11 mouse cellular contexts compared by ENCODE assay signal in the genomic region with DNA sequence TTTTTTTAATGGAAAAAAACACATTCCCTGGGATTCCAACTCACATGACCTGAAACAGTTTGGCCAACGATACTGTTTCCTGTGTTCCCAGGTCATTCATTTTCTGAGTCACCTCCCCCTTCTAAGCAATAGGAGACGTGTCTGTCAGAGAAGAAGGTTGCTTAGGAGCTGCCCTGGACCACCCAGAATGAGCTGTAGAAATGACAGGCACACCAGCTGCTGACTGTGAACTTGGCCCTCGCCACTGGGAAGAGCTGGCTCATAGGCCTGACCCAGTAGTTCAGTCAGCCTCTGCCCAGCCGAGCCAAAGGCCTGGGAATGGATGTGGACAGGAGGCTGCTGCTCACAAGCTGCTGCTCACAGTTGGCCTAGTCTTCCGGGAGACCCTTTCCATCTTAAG. TPM values are rescaled to one million over a fixed set of nuclear protein-coding genes. Genes with fewer than 3 reads are reported as not detected.
DNase-seq lines count a peak whose midpoint lies in the region; ATAC-seq and TF ChIP-seq lines count a peak whose summit lies in the region.
"Had no signal": no experiment of that assay in that cellular context is flagged by ENCODE, and none has a peak within 500 bp of the region (broad histone marks: within the 10 kb centered on the region; RNA-seq: fewer than 3 reads in every experiment).

No protein-coding gene starts in this region.

- no peak for TF ChIP-seq POLR2A in myocyte (IDR thresholded peaks at IDR 0.05; ENCODE audit: insufficient read length, low read depth)

- H3K27me3 ChIP-seq in kidney, postnatal 0 days (ENCODE audit: insufficient read depth, low read length), result no peaks in the 10 kb centered on the region
- H3K27me3 ChIP-seq in myocyte (ENCODE audit: control insufficient read depth, insufficient read depth, insufficient read length), result no peaks in the 10 kb centered on the region
- no peaks in the 10 kb centered on the region for H3K27me3 ChIP-seq in intestine, postnatal 0 days (replicated peaks; ENCODE audit: control insufficient read depth, insufficient read depth, low read length)
- H3K27me3 ChIP-seq: midbrain, embryonic 12.5 days had no signal

- ATAC-seq in kidney, postnatal 0 days (replicated peaks; ENCODE audit: low FRiP score, low read depth), result peak; percentile 44; the same call in 1 of the 2 replicates
- no peak for ATAC-seq in intestine, postnatal 0 days

- TF ChIP-seq CTCF in kidney, postnatal 0 days (IDR thresholded peaks at IDR 0.05; ENCODE audit: low read depth), result no peak
- no peak for TF ChIP-seq CTCF in intestine, postnatal 0 days (IDR thresholded peaks at IDR 0.05; ENCODE audit: low read depth)

- H3ac ChIP-seq in myocyte (ENCODE audit: control insufficient read depth, insufficient read length), result no peak overlapping the region

- intact Hi-C loops in gastrocnemius, postnatal 14 days (cut with DNase I; ENCODE audit: low total_unique reads), result no loop called here

- no peaks in the 10 kb centered on the region for H3K36me3 ChIP-seq in kidney, postnatal 0 days (ENCODE audit: insufficient read depth, low read length)
- H3K36me3 ChIP-seq in myocyte (ENCODE audit: control insufficient read depth, insufficient read depth), result peaks cover 4% of the 10 kb centered on the region
- peaks cover 11% of the 10 kb centered on the region; the same call in 1 of the 2 replicates for H3K36me3 ChIP-seq in intestine, postnatal 0 days (ENCODE audit: control insufficient read depth, insufficient read depth)
- H3K36me3 ChIP-seq: midbrain, embryonic 12.5 days had no signal

- no peak overlapping the region for H3K9ac ChIP-seq in kidney, postnatal 0 days (ENCODE audit: low read depth, low read length)
- no peak overlapping the region for H3K9ac ChIP-seq in intestine, postnatal 0 days (ENCODE audit: low read depth, low read length)
- H3K9ac ChIP-seq: midbrain, embryonic 12.5 days had no signal

- peaks cover 56% of the 10 kb centered on the region for H3K79me2 ChIP-seq in myocyte (ENCODE audit: control insufficient read depth, insufficient read depth)

- H3K4me1 ChIP-seq in kidney, postnatal 0 days (replicated peaks; ENCODE audit: insufficient read depth, low read length), result peaks cover 25% of the 10 kb centered on the region
- H3K4me1 ChIP-seq in intestine, postnatal 0 days (replicated peaks; ENCODE audit: control insufficient read depth, insufficient read depth, low read length), result no peaks in the 10 kb centered on the region

- H3K27ac ChIP-seq in kidney, postnatal 0 days, result 0 out of 2 replicates have a peak overlapping the region, but pooled peaks have one; percentile 57
- H3K27ac ChIP-seq in intestine, postnatal 0 days (ENCODE audit: low read depth, low read length), result no peak overlapping the region; the same call in 1 of the 2 replicates

- no peak overlapping the region for H3K4me2 ChIP-seq in kidney, postnatal 0 days (ENCODE audit: low read length)
- H3K4me2 ChIP-seq in myocyte (ENCODE audit: low read depth), result no peak overlapping the region
- H3K4me2 ChIP-seq in intestine, postnatal 0 days (replicated peaks; ENCODE audit: low read depth), result no peak overlapping the region
- H3K4me2 ChIP-seq: midbrain, embryonic 12.5 days had no signal

- WGBS in kidney, postnatal 0 days, result 28% methylated on average over 5 of the region's 5 CpGs
- WGBS in intestine, postnatal 0 days, result 54% methylated on average over 5 of the region's 5 CpGs

- no peaks in the 10 kb centered on the region for H3K9me3 ChIP-seq in kidney, postnatal 0 days (replicated peaks; ENCODE audit: low read length)
- no peaks in the 10 kb centered on the region for H3K9me3 ChIP-seq in intestine, postnatal 0 days (ENCODE audit: control insufficient read depth)
- H3K9me3 ChIP-seq: midbrain, embryonic 12.5 days had no signal

- DNase-seq in kidney, postnatal 0 days (ENCODE audit: low spot score), result peak; percentile 84
- DNase-seq in kidney, adult 9 months, result no peak
- DNase-seq in adrenal gland, postnatal 14 days, result peak; percentile 77
- peak; percentile 73 for DNase-seq in gastrocnemius, postnatal 14 days
- DNase-seq in natural killer cell, adult 2 months (ENCODE audit: low spot score in 2 of 2), result no peak
- DNase-seq: cerebellum, adult 9-11 months; layer of hippocampus, adult 9-11 months; spleen, adult 18-20 months had no signal

- H3K4me3 ChIP-seq in kidney, postnatal 0 days (replicated peaks; ENCODE audit: low read depth, low read length), result no peak overlapping the region
- no peak overlapping the region for H3K4me3 ChIP-seq in myocyte
- H3K4me3 ChIP-seq in intestine, postnatal 0 days (ENCODE audit: low read depth, low read length), result no peak overlapping the region
- H3K4me3 ChIP-seq: midbrain, embryonic 12.5 days had no signal

TF ChIP-seq in myocyte, 11 proteins besides CTCF, POLR2A, EP300 and RAD21:
- no peak for TF ChIP-seq MYOG (IDR thresholded peaks at IDR 0.05; ENCODE audit: control insufficient read depth in 1 of 3, insufficient read depth in 1 of 3, insufficient read length in 2 of 3, low read depth in 2 of 3)
- peak in 2 of 3 experiments; percentile 22 to 47 for TF ChIP-seq MYOD1 (IDR thresholded peaks at IDR 0.05; ENCODE audit: control insufficient read depth in 1 of 3, insufficient read length in 2 of 3, low read depth in 2 of 3)
- TF ChIP-seq MAX (IDR thresholded peaks at IDR 0.05; ENCODE audit: low read depth), result no peak
- no peak for TF ChIP-seq CEBPB (IDR thresholded peaks at IDR 0.05; ENCODE audit: insufficient read depth, poor library complexity, severe bottlenecking)
- no peak for TF ChIP-seq E2F4 (IDR thresholded peaks at IDR 0.05; ENCODE audit: insufficient read depth)
- no peak for TF ChIP-seq POLR2AphosphoS2 (IDR thresholded peaks at IDR 0.05; ENCODE audit: insufficient read length, low read depth)
- no peak for TF ChIP-seq USF1 (IDR thresholded peaks at IDR 0.05; ENCODE audit: low read depth)
- no peak for TF ChIP-seq SRF (IDR thresholded peaks at IDR 0.05; ENCODE audit: control insufficient read depth, insufficient read length, low read depth)
- no peak for TF ChIP-seq TCF12 (IDR thresholded peaks at IDR 0.05; ENCODE audit: insufficient read depth, poor library complexity, severe bottlenecking)

RNA-seq across cellular contexts. Expression of gene Srebf1, which starts 57.3 kb away (rescaled TPM):
- 44.4 and 50.6 TPM in 2 replicates for polyA plus RNA-seq in kidney, postnatal 0 days (2015; fragmentation: Nextera tagmentation; extraction: Ambion mirVana)
- total RNA-seq in adrenal gland, postnatal 14 days (2021), result 102 and 130 TPM in 2 replicates
- 10 to 100 TPM; 20.9 to 24.5 TPM for total RNA-seq in gastrocnemius, postnatal 14 days (2021)
- polyA plus RNA-seq in myocyte (2012; fragmentation: generic; extraction: Trizol), result 192 TPM
- polyA plus RNA-seq in intestine, postnatal 0 days (2015; fragmentation: Nextera tagmentation; extraction: Ambion mirVana), result 86.9 and 88.1 TPM in 2 replicates

Comparison
In these comparisons a context has a peak if more than half of its experiments do, and no peak if none do; other contexts are left out.
1. DNase-seq: peak in kidney, postnatal 0 days (single experiment), adrenal gland, postnatal 14 days (single experiment) and gastrocnemius, postnatal 14 days (single experiment); none in kidney, adult 9 months (single experiment) and natural killer cell, adult 2 months (0 of 2).